Mouse (Mus musculus): ENCODE results near the gene Csmd2. TPM values are rescaled to one million over a fixed set of nuclear protein-coding genes. Genes with fewer than 3 reads are reported as not detected.
A peak's percentile ranks its signal among the peaks of the same experiment; 100 is the strongest.
"Not testable (repeated sequence)": the region's sequence is repeated elsewhere in the genome, so short reads cannot be mapped to it uniquely, and the experiment has no call there.

Gene Csmd2
- polyA plus RNA-seq, 1 experiment: 13.4 TPM

DNA sequence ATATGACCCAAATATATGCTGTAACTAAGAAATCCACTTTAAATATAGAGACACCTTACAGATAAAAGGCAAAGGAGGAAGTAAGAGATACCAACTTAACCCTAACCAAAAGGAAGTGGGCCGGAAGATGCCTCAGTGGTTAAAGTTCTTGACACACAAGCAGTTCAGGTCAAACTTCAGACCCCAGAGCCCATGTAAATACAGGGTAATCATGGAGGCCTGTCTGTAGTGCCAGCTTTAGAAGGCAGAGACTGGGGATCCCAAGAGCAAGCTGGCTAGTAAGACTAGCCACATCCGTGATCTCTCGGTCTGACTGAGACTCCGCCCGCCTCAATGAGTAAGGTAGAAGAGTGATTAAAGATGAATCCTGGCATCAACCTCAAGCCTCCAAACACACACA lies 606.4 kb downstream of the Csmd2 start:
- Histone ChIP-seq H3K4me3 (replicated peaks; ENCODE audit: insufficient read depth, low read depth, low read length) (no peak overlapping the region), H3K27me3 (ENCODE audit: control insufficient read depth, insufficient read depth, low read length) (no peaks in the 10 kb centered on the region), H3K27ac (ENCODE audit: insufficient read depth, low read length) (no peak overlapping the region), H3K4me1 (ENCODE audit: control insufficient read depth, insufficient read depth, low read length) (no peaks in the 10 kb centered on the region)
- DNase-seq: no peak
- 99% methylated on average over 5 of the region's 5 CpGs for WGBS
- TF ChIP-seq POLR2A (IDR thresholded peaks at IDR 0.05; ENCODE audit: borderline replicate concordance, insufficient read depth, low read length) (no peak), CTCF (IDR thresholded peaks at IDR 0.05; ENCODE audit: borderline replicate concordance, insufficient read depth, low read depth, low read length) (no peak)

DNA sequence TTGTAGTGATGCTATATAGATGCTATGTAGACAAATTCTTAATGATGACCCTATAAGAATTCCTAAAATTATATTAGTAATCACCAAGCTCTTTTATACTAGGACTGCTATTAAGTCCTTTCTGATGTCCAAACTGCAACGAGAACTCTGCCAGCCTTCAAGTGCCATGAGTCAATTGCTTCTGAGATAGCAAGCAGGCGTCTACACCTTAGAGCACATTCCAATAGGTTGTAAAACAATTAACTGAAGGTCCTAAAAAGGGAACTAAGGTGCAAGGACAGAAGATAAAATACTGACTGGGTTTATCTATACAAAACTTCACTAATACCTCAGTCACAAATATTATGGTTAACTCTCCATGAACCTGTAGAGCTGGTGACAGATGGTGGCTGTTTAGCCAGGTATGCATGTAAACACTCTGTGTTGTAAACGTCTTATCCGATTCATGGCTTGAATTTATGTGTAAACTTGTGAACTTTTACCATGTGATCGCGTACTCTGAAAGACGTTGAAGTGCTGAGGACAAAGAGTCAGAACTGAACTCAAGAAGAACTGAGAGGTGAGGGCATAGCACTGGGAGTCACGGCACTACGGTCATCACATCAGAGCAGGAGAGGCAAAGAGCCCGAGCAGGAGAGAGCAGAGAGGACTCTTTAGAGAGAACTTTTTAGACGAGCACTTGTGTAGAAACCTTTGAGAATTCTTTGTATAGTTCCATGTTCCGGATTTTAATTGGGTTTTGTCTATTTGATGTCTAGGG lies 610.3 kb downstream of the Csmd2 start:
- H3K4me3 ChIP-seq (replicated peaks; ENCODE audit: insufficient read depth, low read depth, low read length): no peak overlapping the region
- H3K27ac ChIP-seq (ENCODE audit: insufficient read depth, low read length): no peak overlapping the region
- DNase-seq: no peak
- H3K27me3 ChIP-seq (ENCODE audit: control insufficient read depth, insufficient read depth, low read length): no peaks in the 10 kb centered on the region
- 92% methylated on average over 12 of the region's 12 CpGs for WGBS
- no peaks in the 10 kb centered on the region for H3K4me1 ChIP-seq (ENCODE audit: control insufficient read depth, insufficient read depth, low read length)
- TF ChIP-seq CTCF (IDR thresholded peaks at IDR 0.05; ENCODE audit: borderline replicate concordance, insufficient read depth, low read depth, low read length) (no peak), POLR2A (IDR thresholded peaks at IDR 0.05; ENCODE audit: borderline replicate concordance, insufficient read depth, low read length) (no peak)

GRCm38 (mm10) chr4:128606586-128606985 lies 618.9 kb downstream of the Csmd2 start:
- TF ChIP-seq CTCF (IDR thresholded peaks at IDR 0.05; ENCODE audit: borderline replicate concordance, insufficient read depth, low read depth, low read length): no peak
- TF ChIP-seq POLR2A (IDR thresholded peaks at IDR 0.05; ENCODE audit: borderline replicate concordance, insufficient read depth, low read length): no peak
- no peak for DNase-seq
- 80% methylated on average over 7 of the region's 7 CpGs for WGBS

GRCm38 (mm10) chr4:128607661-128608060 lies 620.0 kb downstream of the Csmd2 start:
- WGBS: 72% methylated on average over 11 of the region's 11 CpGs
- Histone ChIP-seq H3K27ac (ENCODE audit: insufficient read depth, low read length) (no peak overlapping the region), H3K4me3 (replicated peaks; ENCODE audit: insufficient read depth, low read depth, low read length) (no peak overlapping the region), H3K4me1 (ENCODE audit: control insufficient read depth, insufficient read depth, low read length) (peaks cover 3% of the 10 kb centered on the region; the same call in 1 of the 2 replicates), H3K27me3 (ENCODE audit: control insufficient read depth, insufficient read depth, low read length) (no peaks in the 10 kb centered on the region)
- no peak for TF ChIP-seq POLR2A (IDR thresholded peaks at IDR 0.05; ENCODE audit: borderline replicate concordance, insufficient read depth, low read length)
- no peak for DNase-seq

More at GRCm38 (mm10) chr4:128606586-128606985, 618.9 kb downstream of the Csmd2 start:
- Histone ChIP-seq H3K27me3 (ENCODE audit: control insufficient read depth, insufficient read depth, low read length) (no peaks in the 10 kb centered on the region), H3K4me1 (ENCODE audit: control insufficient read depth, insufficient read depth, low read length) (peaks cover 3% of the 10 kb centered on the region; the same call in 1 of the 2 replicates), H3K27ac (ENCODE audit: insufficient read depth, low read length) (no peak overlapping the region), H3K4me3 (replicated peaks; ENCODE audit: insufficient read depth, low read depth, low read length) (no peak overlapping the region)

- TF ChIP-seq CTCF (IDR thresholded peaks at IDR 0.05; ENCODE audit: borderline replicate concordance, insufficient read depth, low read depth, low read length) (no peak), POLR2A (IDR thresholded peaks at IDR 0.05; ENCODE audit: borderline replicate concordance, insufficient read depth, low read length) (no peak)
- Histone ChIP-seq H3K4me1 (ENCODE audit: control insufficient read depth, insufficient read depth, low read length) (peaks cover 3% of the 10 kb centered on the region; the same call in 1 of the 2 replicates), H3K4me3 (replicated peaks; ENCODE audit: insufficient read depth, low read depth, low read length) (peak overlapping the region; percentile 65), H3K27ac (ENCODE audit: insufficient read depth, low read length) (peak overlapping the region; percentile 2; the same call in 1 of the 2 replicates), H3K27me3 (ENCODE audit: control insufficient read depth, insufficient read depth, low read length) (no peaks in the 10 kb centered on the region)
- DNase-seq: no peak
- 3% methylated on average over 27 of the region's 27 CpGs for WGBS
Observed at GRCm38 (mm10) chr4:128609276-128609924, 621.7 kb downstream of the Csmd2 start.

DNA sequence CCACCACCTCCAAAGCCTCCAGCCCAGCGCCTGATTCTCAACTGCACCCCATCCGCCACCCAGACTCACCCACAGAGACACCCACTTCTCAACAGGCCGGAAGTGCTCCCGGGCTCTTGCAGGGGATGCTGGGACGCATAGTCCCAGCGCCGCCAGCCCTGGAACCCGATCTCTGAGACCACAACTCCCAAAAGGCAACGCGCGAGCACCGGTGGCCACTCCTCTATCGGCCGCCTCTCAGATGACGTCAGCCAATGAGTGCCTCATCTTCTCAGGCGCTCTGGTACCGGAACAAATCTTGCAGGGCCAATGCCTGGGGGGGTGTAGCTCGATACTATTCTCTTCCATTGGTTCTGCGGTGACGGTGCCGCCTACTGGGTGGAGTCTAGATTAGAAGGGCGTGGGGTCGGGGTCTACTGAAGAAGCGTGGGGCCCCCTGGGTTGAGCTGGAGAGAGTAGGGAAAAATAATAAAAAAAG lies 622.3 kb downstream of the Csmd2 start, which contains the start of gene Zscan20:
Gene Zscan20, minus strand, starts transcription at position 174 of the 478 bp plus-strand sequence.
- Histone ChIP-seq H3K27me3 (ENCODE audit: control insufficient read depth, insufficient read depth, low read length) (no peaks in the 10 kb centered on the region), H3K4me1 (ENCODE audit: control insufficient read depth, insufficient read depth, low read length) (peaks cover 3% of the 10 kb centered on the region; the same call in 1 of the 2 replicates), H3K4me3 (replicated peaks; ENCODE audit: insufficient read depth, low read depth, low read length) (peak within 1 kb of the TSS; percentile 65), H3K27ac (ENCODE audit: insufficient read depth, low read length) (peak within 1 kb of the TSS; percentile 2; the same call in 1 of the 2 replicates)
- 2% methylated on average over 24 of the region's 24 CpGs for WGBS
- DNase-seq: peak; percentile 94 to 99
- no peak for TF ChIP-seq CTCF (IDR thresholded peaks at IDR 0.05; ENCODE audit: borderline replicate concordance, insufficient read depth, low read depth, low read length)
- TF ChIP-seq POLR2A (IDR thresholded peaks at IDR 0.05; ENCODE audit: borderline replicate concordance, insufficient read depth, low read length): peak; percentile 49; the same call in 1 of the 2 replicates

DNA sequence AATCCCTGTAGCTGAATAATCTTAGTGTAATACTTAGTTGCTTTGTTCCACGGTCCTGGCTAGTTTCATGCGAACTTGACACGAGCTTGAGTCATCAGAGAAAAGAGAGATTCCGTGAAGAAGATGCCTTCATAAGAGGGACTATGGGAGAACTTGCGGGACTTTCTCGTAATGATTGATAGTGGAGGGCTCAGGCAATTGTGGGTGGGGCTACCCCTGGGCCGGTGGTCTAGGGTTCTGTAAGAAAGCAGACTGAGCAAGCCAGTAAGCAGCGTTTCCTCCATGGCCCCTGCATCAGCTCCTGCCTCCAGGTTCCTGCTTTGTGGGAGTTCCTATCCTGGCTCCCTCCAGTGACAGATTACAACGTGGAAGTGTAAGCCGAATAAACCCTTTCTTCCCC lies 623.0 kb downstream of the Csmd2 start:
- Histone ChIP-seq H3K27me3 (ENCODE audit: control insufficient read depth, insufficient read depth, low read length) (no peaks in the 10 kb centered on the region), H3K4me1 (ENCODE audit: control insufficient read depth, insufficient read depth, low read length) (peaks cover 3% of the 10 kb centered on the region; the same call in 1 of the 2 replicates), H3K27ac (ENCODE audit: insufficient read depth, low read length) (no peak overlapping the region), H3K4me3 (replicated peaks; ENCODE audit: insufficient read depth, low read depth, low read length) (no peak overlapping the region)
- 31% methylated on average over 10 of the region's 10 CpGs for WGBS
- DNase-seq: peak; percentile 12 to 31
- TF ChIP-seq CTCF (IDR thresholded peaks at IDR 0.05; ENCODE audit: borderline replicate concordance, insufficient read depth, low read depth, low read length): no peak
- no peak for TF ChIP-seq POLR2A (IDR thresholded peaks at IDR 0.05; ENCODE audit: borderline replicate concordance, insufficient read depth, low read length)

DNA sequence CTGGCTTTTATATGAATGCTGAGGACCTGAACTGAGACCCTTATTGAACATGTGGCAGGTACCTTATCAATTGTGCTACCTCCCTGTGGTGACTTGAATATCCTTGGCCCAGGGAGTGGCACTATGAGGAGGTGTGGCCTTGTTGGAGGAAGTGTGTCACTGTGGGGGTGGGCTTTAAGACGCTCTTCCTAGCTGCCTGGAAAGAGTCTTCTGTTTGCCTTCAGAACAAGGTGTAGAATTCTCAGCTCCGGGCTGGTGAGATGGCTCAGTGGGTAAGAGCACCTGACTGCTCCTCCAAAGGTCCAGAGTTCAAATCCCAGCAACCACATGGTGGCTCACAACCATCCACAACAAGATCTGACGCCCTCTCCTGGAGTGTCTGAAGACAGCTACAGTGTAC lies 624.1 kb downstream of the Csmd2 start:
- H3K4me1 ChIP-seq (ENCODE audit: control insufficient read depth, insufficient read depth, low read length); H3K27ac ChIP-seq (ENCODE audit: insufficient read depth, low read length); H3K27me3 ChIP-seq (ENCODE audit: control insufficient read depth, insufficient read depth, low read length); H3K4me3 ChIP-seq (replicated peaks; ENCODE audit: insufficient read depth, low read depth, low read length); DNase-seq: not testable (repeated sequence)
- WGBS: 83% methylated on average over 3 of the region's 3 CpGs
